Comparison of ENCODE assay signal across 21 mouse cellular contexts in the genomic region with DNA sequence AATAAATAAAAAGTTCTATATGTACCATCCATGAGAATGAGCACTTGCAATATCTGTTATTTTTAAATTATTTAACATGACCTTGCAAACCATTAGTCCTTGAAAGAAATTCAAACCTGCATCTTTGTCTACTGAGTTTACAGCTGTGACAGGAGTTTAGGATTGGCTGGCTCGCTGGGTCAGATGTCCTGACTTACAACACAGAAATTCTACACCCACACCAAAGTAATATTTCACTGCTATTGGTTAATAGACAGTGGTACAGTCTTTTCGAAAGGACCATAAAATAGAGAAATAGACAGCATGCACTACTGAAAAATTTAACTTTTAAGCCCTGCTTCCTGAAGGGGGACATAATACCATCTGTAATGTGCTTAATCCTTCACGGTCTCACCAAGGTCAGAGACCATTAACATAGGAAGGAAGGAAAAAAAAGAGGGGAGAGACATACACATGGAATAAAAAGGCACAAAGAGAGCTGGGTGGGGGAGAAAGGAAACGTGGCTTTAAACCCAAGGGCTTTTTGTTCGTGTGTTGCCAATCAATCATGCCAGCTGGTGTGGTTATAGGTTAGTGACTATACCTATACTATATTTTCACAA.
DNase-seq lines count a peak whose midpoint lies in the region; ATAC-seq lines count a peak whose summit lies in the region.
"Had no signal": no experiment of that assay in that cellular context is flagged by ENCODE, and none has a peak within 500 bp of the region (broad histone marks: within the 10 kb centered on the region; RNA-seq: fewer than 3 reads in every experiment).

No protein-coding gene starts in this region.

- ATAC-seq in kidney, embryonic 14.5 days (ENCODE audit: low FRiP score, low TSS enrichment): peak; percentile 69
- no peak for ATAC-seq in kidney, embryonic 16.5 days (ENCODE audit: low FRiP score, low TSS enrichment)
- ATAC-seq in midbrain, embryonic 12.5 days (ENCODE audit: low FRiP score, low read depth): peak; percentile 72
- ATAC-seq in midbrain, embryonic 15.5 days (replicated peaks): no peak
- ATAC-seq in limb, embryonic 13.5 days (ENCODE audit: low FRiP score, low read depth): peak; percentile 33; the same call in 1 of the 2 replicates
- ATAC-seq: forebrain, embryonic 16.5 days had no signal

- WGBS in kidney, embryonic 14.5 days: 25% methylated on average over 5 of the region's 5 CpGs
- 18% methylated on average over 5 of the region's 5 CpGs for WGBS in kidney, embryonic 16.5 days
- WGBS in midbrain, embryonic 12.5 days: 40% methylated on average over 5 of the region's 5 CpGs
- WGBS in midbrain, embryonic 15.5 days: 32% methylated on average over 5 of the region's 5 CpGs
- WGBS in limb, embryonic 13.5 days: 32% methylated on average over 5 of the region's 5 CpGs

- H3K36me3 ChIP-seq in kidney, embryonic 14.5 days (ENCODE audit: control insufficient read depth, insufficient read depth, low read length): no peaks in the 10 kb centered on the region
- H3K36me3 ChIP-seq in kidney, embryonic 16.5 days (ENCODE audit: insufficient read depth, low read length): no peaks in the 10 kb centered on the region
- no peaks in the 10 kb centered on the region for H3K36me3 ChIP-seq in midbrain, embryonic 12.5 days
- no peaks in the 10 kb centered on the region for H3K36me3 ChIP-seq in midbrain, embryonic 15.5 days (replicated peaks)
- no peaks in the 10 kb centered on the region for H3K36me3 ChIP-seq in limb, embryonic 13.5 days
- H3K36me3 ChIP-seq: embryonic facial prominence, embryonic 13.5 days; forebrain, embryonic 12.5 days; heart, embryonic 15.5 days had no signal

- H3K27me3 ChIP-seq in kidney, embryonic 14.5 days (ENCODE audit: control insufficient read depth, insufficient read depth, low read length): no peaks in the 10 kb centered on the region
- H3K27me3 ChIP-seq in kidney, embryonic 16.5 days (ENCODE audit: insufficient read depth, low read length): no peaks in the 10 kb centered on the region
- H3K27me3 ChIP-seq in midbrain, embryonic 12.5 days: no peaks in the 10 kb centered on the region
- no peaks in the 10 kb centered on the region for H3K27me3 ChIP-seq in midbrain, embryonic 15.5 days (replicated peaks)
- no peaks in the 10 kb centered on the region for H3K27me3 ChIP-seq in limb, embryonic 13.5 days
- H3K27me3 ChIP-seq: embryonic facial prominence, embryonic 13.5 days; forebrain, embryonic 12.5 days; heart, embryonic 15.5 days had no signal

- H3K4me3 ChIP-seq in kidney, embryonic 14.5 days (ENCODE audit: low read length): no peak overlapping the region
- no peak overlapping the region for H3K4me3 ChIP-seq in kidney, embryonic 16.5 days (ENCODE audit: low read length)
- no peak overlapping the region for H3K4me3 ChIP-seq in midbrain, embryonic 12.5 days
- no peak overlapping the region for H3K4me3 ChIP-seq in midbrain, embryonic 15.5 days
- H3K4me3 ChIP-seq in limb, embryonic 13.5 days: no peak overlapping the region
- H3K4me3 ChIP-seq: embryonic facial prominence, embryonic 13.5 days; forebrain, embryonic 12.5 days; heart, adult 2 months; heart, embryonic 15.5 days had no signal

- H3K4me2 ChIP-seq in kidney, embryonic 14.5 days (replicated peaks; ENCODE audit: low read depth, low read length): no peak overlapping the region
- H3K4me2 ChIP-seq in kidney, embryonic 16.5 days (replicated peaks; ENCODE audit: low read depth, low read length): no peak overlapping the region
- H3K4me2 ChIP-seq in midbrain, embryonic 12.5 days (replicated peaks): no peak overlapping the region
- no peak overlapping the region for H3K4me2 ChIP-seq in midbrain, embryonic 15.5 days
- H3K4me2 ChIP-seq in limb, embryonic 13.5 days (replicated peaks): no peak overlapping the region
- H3K4me2 ChIP-seq: embryonic facial prominence, embryonic 13.5 days; forebrain, embryonic 12.5 days; heart, embryonic 11.5 days; heart, embryonic 15.5 days; hindbrain, embryonic 14.5 days had no signal

- H3K4me1 ChIP-seq in kidney, embryonic 14.5 days (ENCODE audit: control insufficient read depth, insufficient read depth, low read length): peaks cover 3% of the 10 kb centered on the region; the same call in 1 of the 2 replicates
- peaks cover 2% of the 10 kb centered on the region; the same call in 1 of the 2 replicates for H3K4me1 ChIP-seq in kidney, embryonic 16.5 days (ENCODE audit: insufficient read depth, low read length)
- peaks cover 11% of the 10 kb centered on the region; the same call in 1 of the 2 replicates for H3K4me1 ChIP-seq in midbrain, embryonic 12.5 days
- 0 out of 2 replicates have a peak, but pooled peaks cover 6% of the 10 kb centered on the region for H3K4me1 ChIP-seq in midbrain, embryonic 15.5 days
- peaks cover 13% of the 10 kb centered on the region for H3K4me1 ChIP-seq in limb, embryonic 13.5 days
- H3K4me1 ChIP-seq: embryonic facial prominence, embryonic 13.5 days had no signal

- H3K9ac ChIP-seq in kidney, embryonic 14.5 days (ENCODE audit: low read depth, low read length): no peak overlapping the region
- no peak overlapping the region for H3K9ac ChIP-seq in kidney, embryonic 16.5 days (replicated peaks; ENCODE audit: low read length)
- no peak overlapping the region for H3K9ac ChIP-seq in midbrain, embryonic 12.5 days (replicated peaks)
- H3K9ac ChIP-seq in midbrain, embryonic 15.5 days: no peak overlapping the region
- no peak overlapping the region for H3K9ac ChIP-seq in limb, embryonic 13.5 days
- H3K9ac ChIP-seq: embryonic facial prominence, embryonic 13.5 days; forebrain, embryonic 12.5 days; heart, embryonic 15.5 days; hindbrain, embryonic 14.5 days had no signal

- no peaks in the 10 kb centered on the region for H3K9me3 ChIP-seq in kidney, embryonic 14.5 days (ENCODE audit: control insufficient read depth, low read length)
- no peaks in the 10 kb centered on the region for H3K9me3 ChIP-seq in kidney, embryonic 16.5 days (ENCODE audit: low read length)
- no peaks in the 10 kb centered on the region for H3K9me3 ChIP-seq in midbrain, embryonic 12.5 days
- H3K9me3 ChIP-seq in midbrain, embryonic 15.5 days: no peaks in the 10 kb centered on the region
- H3K9me3 ChIP-seq in limb, embryonic 13.5 days: peaks cover 5% of the 10 kb centered on the region; the same call in 1 of the 2 replicates
- H3K9me3 ChIP-seq: embryonic facial prominence, embryonic 13.5 days; forebrain, embryonic 12.5 days; heart, embryonic 15.5 days had no signal

- peak; percentile 40 for DNase-seq in mesoderm, embryonic 11.5 days (ENCODE audit: low read depth, low spot score)
- DNase-seq in ovary, adult 18-20 months (ENCODE audit: low spot score): no peak
- DNase-seq: adrenal gland, adult 2 months; adrenal gland, postnatal 25 days; cerebellum, adult 18-20 months; cerebellum, adult 9-11 months; cerebellum, postnatal 36 days; gastrocnemius, postnatal 14 days; heart, adult 2 months; heart, postnatal 14 days had no signal

- no peak overlapping the region for H3K27ac ChIP-seq in kidney, embryonic 14.5 days (ENCODE audit: low read depth, low read length)
- no peak overlapping the region for H3K27ac ChIP-seq in kidney, embryonic 16.5 days (ENCODE audit: low read length)
- no peak overlapping the region for H3K27ac ChIP-seq in midbrain, embryonic 12.5 days (replicated peaks)
- no peak overlapping the region for H3K27ac ChIP-seq in midbrain, embryonic 15.5 days
- H3K27ac ChIP-seq in limb, embryonic 13.5 days: no peak overlapping the region
- H3K27ac ChIP-seq: embryonic facial prominence, embryonic 13.5 days; forebrain, embryonic 12.5 days; heart, adult 2 months; heart, embryonic 15.5 days; hindbrain, embryonic 14.5 days had no signal

Comparison
In these comparisons a context has a peak if more than half of its experiments do, and no peak if none do; other contexts are left out.
1. ATAC-seq: peak in kidney, embryonic 14.5 days (single experiment), midbrain, embryonic 12.5 days (single experiment) and limb, embryonic 13.5 days (single experiment); none in kidney, embryonic 16.5 days (single experiment) and midbrain, embryonic 15.5 days (single experiment).